Mouse (Mus musculus) kidney, adult 11 months (tissue): ENCODE data around the gene Slc25a12.
A peak's percentile ranks its signal among the peaks of the same experiment; 100 is the strongest.

Source experiments
- DNase-seq: peaks from one replicate; pipeline ENCODE4 v3.0.0; 2022

Gene Slc25a12

GRCm38 (mm10) chr2:71244807-71245206, 122.7 kb downstream of the Slc25a12 start:
- DNase-seq: no peak

GRCm38 (mm10) chr2:71243058-71243672, 124.4 kb downstream of the Slc25a12 start:
- DNase-seq: peak; percentile 15

DNA sequence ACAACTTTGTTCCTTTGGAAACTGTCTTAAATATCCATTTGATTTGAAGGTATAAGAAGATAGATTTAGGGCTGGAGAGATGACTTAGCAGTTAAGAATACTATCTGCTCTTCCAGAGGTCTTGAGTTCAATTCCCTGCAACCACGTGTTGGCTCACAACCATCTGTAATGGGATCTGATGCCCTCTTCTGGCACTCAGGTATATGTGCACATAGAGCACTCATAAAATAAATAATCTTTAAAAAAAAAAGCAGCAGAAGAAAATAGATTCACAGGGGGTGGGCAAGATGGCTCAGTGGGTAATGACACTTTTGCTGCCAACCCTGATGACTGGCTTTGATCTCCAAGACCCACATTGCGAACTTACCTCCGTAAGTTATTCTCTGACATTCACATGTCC, 125.4 kb downstream of the Slc25a12 start:
- DNase-seq: no peak

DNA sequence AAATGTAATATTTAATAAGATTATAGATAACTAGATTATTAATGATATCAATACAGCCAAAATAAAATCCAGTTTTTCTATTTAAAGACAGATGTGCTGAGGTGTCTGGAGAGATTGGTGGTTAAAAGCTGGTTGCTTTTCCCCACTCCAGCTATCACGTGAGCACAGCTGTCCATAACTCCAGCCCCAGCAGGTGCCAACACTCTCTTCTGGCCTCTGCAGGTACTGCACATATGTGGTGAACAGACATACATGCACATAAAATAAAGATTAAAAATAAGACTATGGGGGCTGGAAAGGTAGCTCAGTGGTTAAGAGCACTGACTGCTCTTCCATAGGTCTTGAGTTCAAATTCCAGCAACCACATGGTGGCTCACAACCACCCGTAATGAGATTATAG, 126.0 kb downstream of the Slc25a12 start:
- DNase-seq: no peak

DNA sequence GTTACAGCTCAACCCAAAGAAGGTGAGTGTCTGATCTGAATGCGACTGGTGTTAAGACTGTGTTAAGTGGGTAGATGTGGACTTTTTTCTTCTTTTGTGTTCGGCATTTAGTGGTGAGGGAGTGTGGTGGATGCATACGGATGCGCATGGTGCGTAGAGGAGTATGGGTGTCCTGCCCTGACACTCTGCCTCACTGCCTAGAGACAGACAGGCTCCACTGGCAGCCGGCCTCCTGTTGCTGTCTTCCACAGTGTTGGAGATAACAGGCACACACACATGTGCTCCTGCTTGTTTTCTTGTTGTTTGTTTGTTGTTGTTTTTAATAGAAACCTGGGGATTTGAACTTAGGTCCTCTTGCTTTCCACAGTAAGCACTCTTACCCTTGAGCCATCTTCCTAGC, 131.5 kb downstream of the Slc25a12 start:
- DNase-seq: no peak

GRCm38 (mm10) chr2:71235420-71235819, 132.1 kb downstream of the Slc25a12 start:
- no peak for DNase-seq

DNA sequence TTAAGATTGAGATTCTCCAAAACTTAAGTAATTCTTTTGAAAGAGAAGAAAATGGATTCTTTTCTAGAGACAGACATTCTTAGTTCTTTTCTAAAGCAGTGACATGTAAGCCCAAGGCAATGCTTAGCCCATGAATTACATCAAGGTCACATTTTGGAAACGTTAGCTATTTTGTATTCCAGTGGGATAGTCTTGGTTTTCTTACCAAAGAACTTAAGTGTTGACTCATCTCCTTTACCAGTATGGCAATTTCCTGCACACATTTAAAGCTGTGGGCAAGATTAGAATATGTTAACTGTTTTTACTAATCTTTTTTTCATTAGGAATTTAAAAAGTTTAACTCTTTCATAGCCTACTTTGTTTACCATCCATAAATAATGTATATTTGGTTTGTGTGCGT, 134.6 kb downstream of the Slc25a12 start:
- DNase-seq: no peak

GRCm38 (mm10) chr2:71231951-71232350, 135.6 kb downstream of the Slc25a12 start:
- DNase-seq: no peak

- no peak for DNase-seq
These were observed 137.9 kb downstream of the Slc25a12 start for GRCm38 (mm10) chr2:71229603-71230002.

DNA sequence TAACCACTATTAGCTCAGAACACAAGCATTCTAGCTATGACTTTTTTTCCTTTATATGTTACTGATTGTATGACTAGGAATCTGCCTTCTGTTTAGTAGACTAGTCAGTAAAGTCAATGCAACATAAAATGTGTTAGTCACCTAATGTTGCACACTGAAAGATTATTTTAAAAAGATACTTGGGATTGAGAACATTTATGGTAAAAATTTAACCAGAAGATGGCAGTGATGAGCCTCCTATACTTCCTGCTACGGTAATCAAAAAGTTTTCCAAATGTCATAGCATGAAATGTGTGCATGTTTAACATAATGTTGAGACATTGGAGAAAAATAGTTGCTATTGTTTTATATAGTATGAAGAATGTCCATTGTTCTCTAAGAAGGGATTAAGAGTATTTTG, 140.2 kb downstream of the Slc25a12 start:
- no peak for DNase-seq
